In genomic region chr11:7160637-7161101, GRCm38 (mm10) we compare ENCODE assay signal across 8 mouse cellular contexts. TPM values are rescaled to one million over a fixed set of nuclear protein-coding genes. Genes with fewer than 3 reads are reported as not detected.
DNase-seq lines count a peak whose midpoint lies in the region; ATAC-seq lines count a peak whose summit lies in the region.
"Had no signal": no experiment of that assay in that cellular context is flagged by ENCODE, and none has a peak within 500 bp of the region (broad histone marks: within the 10 kb centered on the region; RNA-seq: fewer than 3 reads in every experiment).

No protein-coding gene starts in this region.

- H3K9ac ChIP-seq in hindbrain, embryonic 12.5 days: no peak overlapping the region

- ATAC-seq in hindbrain, embryonic 12.5 days (ENCODE audit: low FRiP score): peak; percentile 47

- H3K36me3 ChIP-seq in hindbrain, embryonic 12.5 days: no peaks in the 10 kb centered on the region

- H3K9me3 ChIP-seq in hindbrain, embryonic 12.5 days (replicated peaks): no peaks in the 10 kb centered on the region

- no peaks in the 10 kb centered on the region for H3K27me3 ChIP-seq in hindbrain, embryonic 12.5 days

- peaks cover 8% of the 10 kb centered on the region for H3K4me1 ChIP-seq in hindbrain, embryonic 12.5 days

- DNase-seq in 416B (ENCODE audit: low read depth): peak; percentile 11
- peak; percentile 49 for DNase-seq in Muller cell, postnatal 12 days (ENCODE audit: inconsistent ontology term)
- DNase-seq in mesoderm, embryonic 11.5 days (ENCODE audit: low read depth, low spot score): peak; percentile 19
- DNase-seq in spleen, postnatal 10 days (ENCODE audit: low spot score in 2 of 2): no peak
- DNase-seq in adrenal gland, adult 2 months: no peak
- DNase-seq in ovary, adult 18-20 months (ENCODE audit: low spot score): no peak
- DNase-seq: gastrocnemius, adult 2 months had no signal

- WGBS in hindbrain, embryonic 12.5 days: 36% methylated on average over 4 of the region's 4 CpGs

- no peak overlapping the region for H3K4me2 ChIP-seq in hindbrain, embryonic 12.5 days (replicated peaks)

- H3K27ac ChIP-seq in hindbrain, embryonic 12.5 days: peak overlapping the region; percentile 7; the same call in 1 of the 2 replicates
- H3K27ac ChIP-seq: gastrocnemius, adult 2 months had no signal

- no peak overlapping the region for H3K4me3 ChIP-seq in hindbrain, embryonic 12.5 days
- H3K4me3 ChIP-seq: gastrocnemius, adult 2 months had no signal

RNA-seq across cellular contexts. Expression of gene Gm11985, which starts 27.7 kb away (rescaled TPM):
- polyA plus RNA-seq in hindbrain, embryonic 12.5 days (2016; fragmentation: Nextera tagmentation; extraction: Ambion mirVana): not detected in 2 replicates
- not detected for total RNA-seq in adrenal gland, adult 2 months (2021)
- not detected in 2 replicates for polyA plus RNA-seq in adrenal gland, adult 2 months (2012; rRNA removed)
- total RNA-seq: gastrocnemius, adult 2 months had no signal

RNA-seq across cellular contexts. Expression of gene Igfbp1, which starts 36.9 kb away (rescaled TPM):
- polyA plus RNA-seq in hindbrain, embryonic 12.5 days (2016; fragmentation: Nextera tagmentation; extraction: Ambion mirVana): 0.18 and 0.50 TPM in 2 replicates
- total RNA-seq in adrenal gland, adult 2 months (2021): under 1 TPM in 1 of 2 experiments, not detected in 1; 0.43 TPM
- 0.15 TPM in 1 of 2 replicates, not detected in the other for polyA plus RNA-seq in adrenal gland, adult 2 months (2012; rRNA removed)
- total RNA-seq: gastrocnemius, adult 2 months had no signal

RNA-seq across cellular contexts. Expression of gene Igfbp3, which starts 53.1 kb away (rescaled TPM):
- 26.2 and 43.9 TPM in 2 replicates for polyA plus RNA-seq in hindbrain, embryonic 12.5 days (2016; fragmentation: Nextera tagmentation; extraction: Ambion mirVana)
- 10 to 100 TPM; 55.1 to 85.9 TPM for total RNA-seq in adrenal gland, adult 2 months (2021)
- polyA plus RNA-seq in adrenal gland, adult 2 months (2012; rRNA removed): 197 and 237 TPM in 2 replicates

Comparison
In these comparisons a context has a peak if more than half of its experiments do, and no peak if none do; other contexts are left out.
1. DNase-seq: peak in 416B (single experiment), Muller cell, postnatal 12 days (single experiment) and mesoderm, embryonic 11.5 days (single experiment); none in spleen, postnatal 10 days (0 of 2), adrenal gland, adult 2 months (single experiment) and ovary, adult 18-20 months (single experiment).